Mouse (Mus musculus) gastrocnemius, adult 8-10 months (tissue): ENCODE measurements at regions not wholly inside any gene's neighbourhood (a gene's known extent, or its start where the extent isn't known, plus 50 kb on each side); places are given as distances from the start of the nearest gene placed in this dataset.

Experiments
- DNase-seq, 2 experiments: peaks; one replicate each; pipeline ENCODE4 v3.0.0; 2022; ENCODE audit warnings: low spot score in 2 of 2

GRCm38 (mm10) chr14:123081016-123081714 lies 97.3 kb upstream of the Tmtc4 start:
- no peak for DNase-seq

- DNase-seq: no peak
These were observed 95.9 kb upstream of the Tmtc4 start for GRCm38 (mm10) chr14:123079733-123080132.

GRCm38 (mm10) chr14:123078804-123079203 lies 95.0 kb upstream of the Tmtc4 start:
- no peak for DNase-seq

- DNase-seq: no peak
These were observed 82.5 kb upstream of the Tmtc4 start for GRCm38 (mm10) chr14:123066344-123066743.

GRCm38 (mm10) chr14:123065566-123065965 lies 81.7 kb upstream of the Tmtc4 start:
- no peak for DNase-seq

GRCm38 (mm10) chr14:123065136-123065535 lies 81.3 kb upstream of the Tmtc4 start:
- DNase-seq: no peak

- no peak for DNase-seq
These were observed 79.1 kb upstream of the Tmtc4 start for GRCm38 (mm10) chr14:123062908-123063307.

- no peak for DNase-seq
These were observed 73.1 kb upstream of the Tmtc4 start for GRCm38 (mm10) chr14:123056976-123057375.

GRCm38 (mm10) chr14:123048451-123048850 lies 64.6 kb upstream of the Tmtc4 start:
- no peak for DNase-seq

GRCm38 (mm10) chr14:123040046-123040445 lies 56.2 kb upstream of the Tmtc4 start:
- no peak for DNase-seq

- DNase-seq: no peak
These were observed 53.6 kb upstream of the Tmtc4 start for GRCm38 (mm10) chr14:123037444-123037843.
